Mouse (Mus musculus) G1E-ER4 (cell line): ENCODE results near the gene Rasal2. TPM values are rescaled to one million over a fixed set of nuclear protein-coding genes. Genes with fewer than 3 reads are reported as not detected.

Experiments used
- GATA1 ChIP-seq: IDR thresholded peaks from one replicate; pipeline ENCODE4 v1.8.0; 2012; ENCODE audit warnings: low read length, inconsistent platforms
- polyA plus RNA-seq: library from polyadenylated mRNA; stranded (reverse); fragments of >175 nt; gene quantifications from 2 replicates; pipeline ENCODE4 v1.2.3, GENCODE M21; 2012

Gene Rasal2
- polyA plus RNA-seq, 1 experiment, result 0.29 TPM

GRCm38 (mm10) chr1:157101122-157101865, 311.1 kb downstream of the Rasal2 start:
- TF ChIP-seq GATA1, result no peak

GRCm38 (mm10) chr1:157095534-157095933, 316.9 kb downstream of the Rasal2 start:
- no peak for TF ChIP-seq GATA1

- TF ChIP-seq GATA1, result no peak
These were observed 319.8 kb downstream of the Rasal2 start for GRCm38 (mm10) chr1:157092622-157093021.

GRCm38 (mm10) chr1:157092140-157092539, 320.3 kb downstream of the Rasal2 start:
- TF ChIP-seq GATA1, result no peak

GRCm38 (mm10) chr1:157090835-157091234, 321.6 kb downstream of the Rasal2 start:
- TF ChIP-seq GATA1, result no peak

GRCm38 (mm10) chr1:157086097-157086994, 326.0 kb downstream of the Rasal2 start:
- TF ChIP-seq GATA1, result no peak

Other genes with a start within 250 kb of the Rasal2 start
- gene Cryzl2, start 46.0 kb upstream of the Rasal2 start, polyA plus RNA-seq, result not detected in 2 replicates
- 0.02 TPM in 1 of 2 replicates, not detected in the other for gene Sec16b, start 94.1 kb upstream of the Rasal2 start, polyA plus RNA-seq